Comparison of ENCODE assay signal across 17 mouse cellular contexts in the genomic region with DNA sequence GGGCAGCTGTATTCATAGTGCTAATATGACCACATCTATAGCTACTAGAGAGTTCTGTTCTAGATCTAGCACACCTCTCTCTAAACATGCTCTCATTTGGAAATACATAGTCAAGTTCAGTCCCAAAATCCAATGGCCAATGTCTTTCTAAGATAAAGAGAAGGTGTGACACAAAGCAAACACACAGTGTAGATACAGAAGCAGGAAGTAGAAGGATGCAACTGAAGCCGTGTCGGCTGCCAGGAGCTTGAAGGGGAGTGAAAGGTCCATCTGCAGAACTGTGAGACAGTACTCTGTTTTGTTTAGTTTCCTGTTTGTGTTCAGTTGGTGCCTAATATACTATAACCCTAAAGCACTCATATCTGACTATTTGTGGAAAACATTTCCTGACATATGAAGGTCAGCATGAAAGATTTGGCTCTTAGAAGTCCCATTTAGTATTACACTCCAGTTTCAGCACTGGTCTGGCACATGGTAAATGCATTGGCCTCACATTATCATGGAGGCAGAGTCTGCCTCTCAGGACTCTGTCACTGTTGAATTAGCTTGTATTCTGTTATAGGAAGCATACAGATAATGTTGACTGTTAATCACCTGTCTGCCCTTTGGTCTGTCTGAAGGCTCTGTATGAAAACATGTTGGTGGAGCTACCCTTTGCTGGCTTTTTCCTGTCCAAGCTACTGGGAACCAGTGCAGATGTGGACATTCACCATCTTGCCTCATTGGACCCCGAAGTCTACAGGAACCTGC.
"Had no signal": no experiment of that assay in that cellular context is flagged by ENCODE, and none has a peak within 500 bp of the region (broad histone marks: within the 10 kb centered on the region; RNA-seq: fewer than 3 reads in every experiment).

No protein-coding gene starts in this region.

- ATAC-seq: liver, postnatal 0 days; lung, postnatal 0 days; midbrain, embryonic 13.5 days; midbrain, embryonic 15.5 days had no signal

- H3K4me2 ChIP-seq: liver, embryonic 15.5 days; lung, embryonic 15.5 days; midbrain, embryonic 11.5 days; midbrain, embryonic 13.5 days; midbrain, embryonic 15.5 days; neural tube, embryonic 12.5 days had no signal

- H3K4me1 ChIP-seq: liver, embryonic 15.5 days; lung, embryonic 15.5 days; midbrain, embryonic 13.5 days; midbrain, embryonic 15.5 days; neural tube, embryonic 12.5 days had no signal

- H3K27me3 ChIP-seq: liver, embryonic 15.5 days; lung, embryonic 15.5 days; megakaryocyte, embryonic 14.5 days; midbrain, embryonic 13.5 days; midbrain, embryonic 15.5 days; neural tube, embryonic 12.5 days had no signal

- H3K4me3 ChIP-seq: liver, embryonic 15.5 days; lung, embryonic 15.5 days; megakaryocyte, embryonic 14.5 days; midbrain, embryonic 13.5 days; midbrain, embryonic 15.5 days; neural tube, embryonic 12.5 days had no signal

- H3K9me3 ChIP-seq: liver, embryonic 15.5 days; lung, embryonic 15.5 days; megakaryocyte, embryonic 14.5 days; midbrain, embryonic 13.5 days; midbrain, embryonic 15.5 days; neural tube, embryonic 12.5 days had no signal

- H3K27ac ChIP-seq: liver, embryonic 15.5 days; lung, embryonic 15.5 days; macrophage; midbrain, embryonic 13.5 days; midbrain, embryonic 15.5 days; neural tube, embryonic 12.5 days had no signal

- H3K9ac ChIP-seq: liver, embryonic 15.5 days; liver, postnatal 0 days; lung, embryonic 15.5 days; midbrain, embryonic 13.5 days; midbrain, embryonic 15.5 days; neural tube, embryonic 12.5 days had no signal

- DNase-seq: liver, postnatal 0 days; lung, adult 2 months; lung, postnatal 14 days; lung, postnatal 36 days; right cerebral cortex, postnatal 14 days; spleen, adult 18-20 months; thymus, postnatal 25 days; thymus, postnatal 4 days had no signal
